Mouse (Mus musculus) stomach, postnatal 0 days (tissue): ENCODE results near the gene Klk13.

Experiments used
- CTCF ChIP-seq: IDR thresholded peaks from 2 replicates; pipeline ENCODE4 v1.5.1; 2016; ENCODE audit warnings: antibody characterized with exemption, low read depth, mild to moderate bottlenecking, moderate library complexity
- EP300 ChIP-seq: optimal IDR thresholded peaks from 2 replicates; pipeline ENCODE3; 2016; ENCODE audit warnings: antibody characterized with exemption

- TF ChIP-seq CTCF: no peak
- no peak for TF ChIP-seq EP300
These were observed 63.1 kb downstream of the Klk13 start for GRCm38 (mm10) chr7:43775311-43776057.
